Mouse (Mus musculus) forebrain, embryonic 14.5 days (tissue): ENCODE results near the gene H2-Q6. TPM values are rescaled to one million over a fixed set of nuclear protein-coding genes. Genes with fewer than 3 reads are reported as not detected.
"Not testable (repeated sequence)": the region's sequence is repeated elsewhere in the genome, so short reads cannot be mapped to it uniquely, and the experiment has no call there.

Experiments
- ATAC-seq: fragments of 200-750 bp; cut with Nextera tagmentation; 2 replicates; pipeline ENCODE4 v1.8.0; 2017; ENCODE audit warnings: mild to moderate bottlenecking, moderate library complexity
- DNase-seq: peaks from one replicate; pipeline ENCODE4 v3.0.0-alpha.2; 2015; ENCODE audit warnings: low spot score
- H3K27ac ChIP-seq: fragments of 300-500 bp; sonication (generic); 2 replicates; pipeline ENCODE4 v1.5.1; 2014; ENCODE audit warnings: low read depth, mild to moderate bottlenecking, control low read depth, low read length, moderate library complexity
- H3K27me3 ChIP-seq: fragments of 300-500 bp; sonication (generic); replicated peaks from 2 replicates; pipeline ENCODE4 v1.6.1; 2014; ENCODE audit warnings: low read length, control low read depth, mixed read lengths; ENCODE audit not compliant: control insufficient read depth, insufficient read depth
- H3K36me3 ChIP-seq: fragments of 300-500 bp; sonication (generic); 2 replicates; pipeline ENCODE4 v1.6.1; 2014; ENCODE audit warnings: low read length, control low read depth; ENCODE audit not compliant: control insufficient read depth, insufficient read depth
- H3K4me1 ChIP-seq: fragments of 300-500 bp; sonication (generic); 2 replicates; pipeline ENCODE4 v1.6.1; 2014; ENCODE audit warnings: antibody characterized with exemption, low read length, control low read depth; ENCODE audit not compliant: control insufficient read depth, insufficient read depth
- H3K4me2 ChIP-seq: fragments of 300-500 bp; sonication (generic); 2 replicates; pipeline ENCODE4 v1.6.1; 2014; ENCODE audit warnings: mild to moderate bottlenecking, control low read depth, low read length
- H3K4me3 ChIP-seq: fragments of 300-500 bp; sonication (generic); 2 replicates; pipeline ENCODE4 v1.5.1; 2014; ENCODE audit warnings: low read depth, low read length, control low read depth
- H3K9ac ChIP-seq: fragments of 300-500 bp; sonication (generic); 2 replicates; pipeline ENCODE4 v1.6.1; 2014; ENCODE audit warnings: mild to moderate bottlenecking, low read length, control low read depth, moderate library complexity
- H3K9me3 ChIP-seq: fragments of 300-500 bp; sonication (generic); replicated peaks from 2 replicates; pipeline ENCODE4 v1.6.1; 2016; ENCODE audit warnings: low read length, control low read depth, mixed read lengths; ENCODE audit not compliant: control insufficient read depth
- WGBS: fragments of 180-500 bp; shearing (Covaris S2); extraction: QIAGEN DNeasy Blood & Tissue Kit; methylation state at CpG from one replicate; pipeline ENCODE4 v1.1.7; 2014; 5-methylcytosine and 5-hydroxymethylcytosine counted together
- polyA plus RNA-seq: library from polyadenylated mRNA; unstranded; fragments of >200 nt; fragmentation: Nextera tagmentation; extraction: Ambion mirVana; gene quantifications from 2 replicates; pipeline ENCODE4 v1.2.1, GENCODE M21; 2014

The H2-Q6 gene
- polyA plus RNA-seq, 1 experiment from 2014 or later = 0.28 TPM

- H3K4me1 ChIP-seq, H3K27ac ChIP-seq, H3K9me3 ChIP-seq, H3K36me3 ChIP-seq, DNase-seq, ATAC-seq, H3K9ac ChIP-seq, H3K27me3 ChIP-seq, H3K4me3 ChIP-seq, H3K4me2 ChIP-seq: not testable (repeated sequence)
- 87% methylated on average over 6 of the region's 6 CpGs for WGBS
Observed at GRCm38 (mm10) chr17:35428883-35429282, 4.2 kb downstream of the H2-Q6 start.

DNA sequence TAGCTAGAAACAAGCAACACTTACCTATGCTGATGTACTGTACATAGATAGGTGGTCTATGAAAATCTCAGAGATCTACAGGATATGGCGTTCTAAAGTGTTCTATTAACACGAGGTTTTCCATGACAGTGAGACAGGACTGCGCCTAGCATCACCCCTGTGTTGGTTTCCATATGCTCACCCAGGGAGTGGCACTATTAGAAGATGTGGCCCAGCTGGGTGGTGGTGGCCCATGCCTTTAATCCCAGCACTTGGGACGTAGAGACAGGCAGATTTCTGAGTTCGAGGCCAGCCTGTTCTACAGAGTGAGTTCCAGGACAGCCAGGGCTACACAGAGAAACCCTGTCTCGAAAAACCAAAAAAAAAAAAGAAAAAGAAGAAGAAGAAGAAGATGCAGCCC lies 6.0 kb downstream of the H2-Q6 start:
- H3K36me3 ChIP-seq, H3K27ac ChIP-seq, H3K4me3 ChIP-seq, H3K27me3 ChIP-seq, H3K4me1 ChIP-seq, H3K9ac ChIP-seq, H3K9me3 ChIP-seq, H3K4me2 ChIP-seq, ATAC-seq, DNase-seq: not testable (repeated sequence)
- WGBS = 88% methylated on average over 6 of the region's 6 CpGs

- not testable (repeated sequence) for H3K4me2 ChIP-seq, H3K9me3 ChIP-seq
- 83% methylated on average over 3 of the region's 3 CpGs for WGBS
Observed at GRCm38 (mm10) chr17:35432167-35432566, 7.5 kb downstream of the H2-Q6 start.

DNA sequence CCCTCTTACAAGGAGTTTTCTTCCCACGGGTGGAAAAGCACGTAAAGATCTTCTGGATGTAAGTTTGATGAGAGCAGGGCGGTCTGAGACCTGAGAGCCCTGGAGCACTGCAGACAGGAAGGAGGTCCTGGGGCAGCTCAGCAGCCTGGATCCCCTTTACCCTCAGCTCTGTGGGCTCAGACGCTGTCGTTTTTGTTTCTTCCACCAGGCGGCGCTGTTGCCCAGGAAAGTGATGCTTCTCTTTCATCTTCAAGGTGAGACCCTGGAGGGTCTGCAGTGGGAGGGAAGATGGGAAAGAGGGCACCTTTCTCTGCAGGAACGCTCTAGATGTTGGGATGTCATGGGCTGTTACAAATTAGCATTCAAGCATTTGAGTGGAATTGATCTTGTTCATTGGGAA lies 10.2 kb downstream of the H2-Q6 start:
- H3K4me1 ChIP-seq, H3K36me3 ChIP-seq, H3K27me3 ChIP-seq, H3K9ac ChIP-seq, ATAC-seq, H3K27ac ChIP-seq, H3K9me3 ChIP-seq, DNase-seq, H3K4me2 ChIP-seq, H3K4me3 ChIP-seq: not testable (repeated sequence)
- 8% methylated on average over 8 of the region's 8 CpGs for WGBS

More at GRCm38 (mm10) chr17:35432167-35432566, 7.5 kb downstream of the H2-Q6 start:
- not testable (repeated sequence) for H3K9ac ChIP-seq, H3K27ac ChIP-seq, H3K4me3 ChIP-seq, H3K36me3 ChIP-seq, H3K27me3 ChIP-seq, H3K4me1 ChIP-seq, DNase-seq, ATAC-seq

- H3K9me3 ChIP-seq, ATAC-seq, H3K4me3 ChIP-seq, H3K27ac ChIP-seq, H3K9ac ChIP-seq, H3K4me2 ChIP-seq, H3K4me1 ChIP-seq, H3K36me3 ChIP-seq, H3K27me3 ChIP-seq, DNase-seq: not testable (repeated sequence)
- 72% methylated on average over 3 of the region's 3 CpGs for WGBS
Observed at GRCm38 (mm10) chr17:35435577-35435976, 10.9 kb downstream of the H2-Q6 start.

GRCm38 (mm10) chr17:35437386-35437936 lies 12.8 kb downstream of the H2-Q6 start:
- WGBS = 74% methylated on average over 1 of the region's 1 CpGs
- ATAC-seq, DNase-seq, H3K4me3 ChIP-seq, H3K4me1 ChIP-seq, H3K9ac ChIP-seq, H3K9me3 ChIP-seq, H3K27me3 ChIP-seq, H3K36me3 ChIP-seq, H3K27ac ChIP-seq, H3K4me2 ChIP-seq: not testable (repeated sequence)

DNA sequence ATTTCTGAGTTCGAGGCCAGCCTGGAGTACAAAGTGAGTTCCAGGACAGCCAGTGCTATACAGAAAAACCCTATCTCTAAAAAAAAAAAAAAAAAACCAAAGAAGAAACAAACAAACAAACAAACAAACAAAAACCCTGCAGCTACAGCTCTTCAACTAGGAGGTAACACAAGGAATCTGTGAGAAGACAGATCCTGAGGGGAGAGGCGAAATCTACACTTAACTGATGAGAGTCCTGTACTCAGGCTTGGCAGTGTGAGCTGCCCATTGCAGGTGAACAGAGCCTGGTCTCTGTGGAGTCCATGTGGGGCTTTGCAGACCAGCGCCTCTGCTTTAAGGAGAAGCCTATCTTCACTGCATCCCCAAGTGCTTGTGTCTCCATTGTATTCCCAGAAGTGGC lies 13.7 kb downstream of the H2-Q6 start:
- not testable (repeated sequence) for H3K9ac ChIP-seq, H3K27me3 ChIP-seq, H3K4me1 ChIP-seq, H3K9me3 ChIP-seq, H3K36me3 ChIP-seq, H3K27ac ChIP-seq, H3K4me2 ChIP-seq, DNase-seq, ATAC-seq, H3K4me3 ChIP-seq
- WGBS = 77% methylated on average over 1 of the region's 3 CpGs

GRCm38 (mm10) chr17:35438885-35439284 lies 14.2 kb downstream of the H2-Q6 start, which contains the start of gene H2-Q7:
TSS of gene H2-Q7 (plus strand) at chr17:35439155.
- H3K9me3 ChIP-seq, H3K4me1 ChIP-seq, H3K27ac ChIP-seq, H3K36me3 ChIP-seq, H3K27me3 ChIP-seq: not testable (repeated sequence)
- ATAC-seq (peak; percentile 90), DNase-seq (peak; percentile 79)
- peak within 1 kb of the TSS; percentile 78 for H3K4me2 ChIP-seq
- H3K9ac ChIP-seq = peak within 1 kb of the TSS; percentile 59
- peak within 1 kb of the TSS; percentile 37 for H3K4me3 ChIP-seq
- WGBS = 5% methylated on average over 17 of the region's 18 CpGs

GRCm38 (mm10) chr17:35439295-35439747 lies 14.7 kb downstream of the H2-Q6 start:
- Histone ChIP-seq H3K4me2 (peak overlapping the region; percentile 78), H3K9ac (peak overlapping the region; percentile 59), H3K4me3 (peak overlapping the region; percentile 37)
- H3K36me3 ChIP-seq, H3K27ac ChIP-seq, H3K4me1 ChIP-seq, H3K27me3 ChIP-seq, DNase-seq, H3K9me3 ChIP-seq: not testable (repeated sequence)
- WGBS = 1% methylated on average over 38 of the region's 48 CpGs
- ATAC-seq = peak; percentile 65
